Mouse (Mus musculus) liver, embryonic 14.5 days (tissue): ENCODE data around the gene Zfp536.

Experiments used
- CTCF ChIP-seq: IDR thresholded peaks from 2 replicates; pipeline ENCODE4 v1.5.1; 2016; ENCODE audit warnings: antibody characterized with exemption, low read depth, control low read depth
- EP300 ChIP-seq: IDR thresholded peaks from 2 replicates; pipeline ENCODE4 v1.6.1; 2016; ENCODE audit warnings: antibody characterized with exemption, low read depth

DNA sequence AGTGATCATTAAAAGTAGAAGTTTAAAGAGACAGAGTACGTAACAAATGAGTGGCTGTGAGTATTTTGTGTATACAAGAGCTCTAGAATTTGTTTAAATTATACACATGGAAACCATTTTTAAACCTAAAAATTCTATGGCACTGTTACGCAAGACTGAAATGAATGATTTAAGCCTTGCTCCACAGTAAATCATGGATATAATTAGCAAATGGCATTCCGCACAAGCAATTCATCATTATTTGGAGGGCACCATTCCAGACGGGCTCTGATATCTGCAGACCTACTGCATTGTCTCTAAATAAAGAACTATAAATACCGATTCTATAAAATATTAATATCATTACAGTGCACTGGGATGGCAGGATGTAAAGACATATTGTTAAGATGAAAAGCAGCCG lies 292.3 kb downstream of the Zfp536 start:
- no peak for TF ChIP-seq CTCF
- TF ChIP-seq EP300: no peak
